In the genomic region with DNA sequence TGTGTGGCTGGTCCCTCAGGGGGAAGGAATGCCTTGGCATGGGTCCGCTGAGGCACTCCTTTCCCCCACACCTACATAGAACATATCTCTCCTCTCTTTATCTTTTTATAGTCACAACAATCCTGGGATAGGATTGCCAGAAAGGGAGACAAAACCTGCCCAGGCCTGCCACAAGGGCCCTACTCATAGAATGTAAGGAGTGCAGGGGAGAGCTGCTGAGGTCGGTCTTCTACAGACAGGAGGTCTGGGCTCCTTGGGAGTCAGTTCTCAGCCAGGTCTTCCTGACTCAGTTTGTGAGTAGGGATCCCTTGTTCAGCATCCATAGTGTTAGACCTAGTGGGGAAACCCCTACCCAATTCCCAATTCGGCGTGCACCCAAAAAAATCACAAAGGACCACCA, we compare ENCODE assay signal across 28 mouse cellular contexts.
DNase-seq lines count a peak whose midpoint lies in the region; ATAC-seq and TF ChIP-seq lines count a peak whose summit lies in the region.
"Had no signal": no experiment of that assay in that cellular context is flagged by ENCODE, and none has a peak within 500 bp of the region (broad histone marks: within the 10 kb centered on the region; RNA-seq: fewer than 3 reads in every experiment).

No protein-coding gene starts in this region.

- no peak for TF ChIP-seq EP300 in stomach, postnatal 0 days (optimal IDR thresholded peaks at IDR 0.05)

- no peak overlapping the region for H3K9ac ChIP-seq in stomach, postnatal 0 days (ENCODE audit: low read length)
- no peak overlapping the region for H3K9ac ChIP-seq in neural tube, embryonic 15.5 days (replicated peaks)
- H3K9ac ChIP-seq: embryonic facial prominence, embryonic 13.5 days; embryonic facial prominence, embryonic 15.5 days; forebrain, embryonic 12.5 days had no signal

- no peak for TF ChIP-seq CTCF in stomach, postnatal 0 days (IDR thresholded peaks at IDR 0.05; ENCODE audit: low read depth)

- H3K27ac ChIP-seq in stomach, postnatal 0 days (replicated peaks) = no peak overlapping the region
- no peak overlapping the region for H3K27ac ChIP-seq in neural tube, embryonic 15.5 days (replicated peaks)
- H3K27ac ChIP-seq: embryonic facial prominence, embryonic 13.5 days; embryonic facial prominence, embryonic 15.5 days; forebrain, embryonic 10.5 days; forebrain, embryonic 12.5 days had no signal

- no peaks in the 10 kb centered on the region for H3K9me3 ChIP-seq in stomach, postnatal 0 days (ENCODE audit: control insufficient read depth, low read length)
- H3K9me3 ChIP-seq in neural tube, embryonic 15.5 days (replicated peaks) = no peaks in the 10 kb centered on the region
- H3K9me3 ChIP-seq: embryonic facial prominence, embryonic 13.5 days; embryonic facial prominence, embryonic 15.5 days; forebrain, embryonic 10.5 days; forebrain, embryonic 12.5 days; G1E had no signal

- H3K4me1 ChIP-seq in stomach, postnatal 0 days (replicated peaks; ENCODE audit: control insufficient read depth, insufficient read depth) = no peaks in the 10 kb centered on the region
- no peaks in the 10 kb centered on the region for H3K4me1 ChIP-seq in neural tube, embryonic 15.5 days
- H3K4me1 ChIP-seq: embryonic facial prominence, embryonic 15.5 days had no signal

- ATAC-seq in stomach, postnatal 0 days (ENCODE audit: low FRiP score, low TSS enrichment) = peak; percentile 9; the same call in 1 of the 2 replicates
- no peak for ATAC-seq in neural tube, embryonic 15.5 days (ENCODE audit: low FRiP score)
- ATAC-seq: activated CD4-positive, CD25-positive, alpha-beta regulatory T cell, adult 4 months; CD4-positive, CD25-positive, alpha-beta regulatory T cell, adult 4 months; forebrain, embryonic 14.5 days; forebrain, embryonic 16.5 days; Patski had no signal

- peak; percentile 91 for DNase-seq in 3T3-L1 (ENCODE audit: low read depth, low spot score)
- DNase-seq in adipocyte (ENCODE audit: low spot score) = peak; percentile 92
- DNase-seq in stomach, postnatal 0 days (ENCODE audit: low spot score) = no peak
- DNase-seq in gastrocnemius, postnatal 4 days (ENCODE audit: low spot score in 2 of 2) = no peak
- DNase-seq: adrenal gland, adult 2 months; adrenal gland, postnatal 10 days; adrenal gland, postnatal 25 days; B cell, adult 2 months; cerebellum, adult 11 months; cerebellum, adult 18-20 months; cerebellum, adult 8-10 months; cerebellum, adult 9-11 months; cerebellum, postnatal 14 days; cerebellum, postnatal 36 days; embryo, embryonic 11 days had no signal

- 73% methylated on average over 4 of the region's 4 CpGs for WGBS in stomach, postnatal 0 days
- WGBS in neural tube, embryonic 15.5 days = 96% methylated on average over 4 of the region's 4 CpGs

- H3K36me3 ChIP-seq in stomach, postnatal 0 days (ENCODE audit: control insufficient read depth, insufficient read depth, low read length) = no peaks in the 10 kb centered on the region
- no peaks in the 10 kb centered on the region for H3K36me3 ChIP-seq in neural tube, embryonic 15.5 days
- H3K36me3 ChIP-seq: embryonic facial prominence, embryonic 13.5 days; embryonic facial prominence, embryonic 15.5 days; forebrain, embryonic 10.5 days; forebrain, embryonic 12.5 days; G1E had no signal

- no peaks in the 10 kb centered on the region for H3K27me3 ChIP-seq in stomach, postnatal 0 days (ENCODE audit: control insufficient read depth, insufficient read depth, low read length)
- H3K27me3 ChIP-seq in neural tube, embryonic 15.5 days (replicated peaks) = no peaks in the 10 kb centered on the region
- H3K27me3 ChIP-seq: CH12.LX; embryonic facial prominence, embryonic 15.5 days; Patski had no signal

- H3K4me3 ChIP-seq in stomach, postnatal 0 days (ENCODE audit: low read depth, low read length) = no peak overlapping the region
- no peak overlapping the region for H3K4me3 ChIP-seq in neural tube, embryonic 15.5 days (replicated peaks)
- H3K4me3 ChIP-seq: embryonic facial prominence, embryonic 13.5 days; embryonic facial prominence, embryonic 15.5 days; erythroblast, embryonic 14.5 days; forebrain, embryonic 10.5 days; forebrain, embryonic 12.5 days had no signal

- no peak overlapping the region for H3K4me2 ChIP-seq in stomach, postnatal 0 days (replicated peaks; ENCODE audit: low read depth)
- H3K4me2 ChIP-seq in neural tube, embryonic 15.5 days = no peak overlapping the region
- H3K4me2 ChIP-seq: embryonic facial prominence, embryonic 13.5 days; embryonic facial prominence, embryonic 15.5 days; forebrain, embryonic 12.5 days had no signal

Comparison
In these comparisons a context has a peak if more than half of its experiments do, and no peak if none do; other contexts are left out.
1. DNase-seq: peak in 3T3-L1 (single experiment) and adipocyte (single experiment); none in stomach, postnatal 0 days (single experiment) and gastrocnemius, postnatal 4 days (0 of 2).